Mouse (Mus musculus) adipocyte (in vitro differentiated cells): Measurements from ENCODE around the gene Map7d1.
"Not testable (repeated sequence)": the region's sequence is repeated elsewhere in the genome, so short reads cannot be mapped to it uniquely, and the experiment has no call there.

ENCODE experiments used
- DNase-seq: peaks from one replicate; pipeline ENCODE4 v3.0.0-alpha.2; 2016; ENCODE audit warnings: low spot score

Gene Map7d1

DNA sequence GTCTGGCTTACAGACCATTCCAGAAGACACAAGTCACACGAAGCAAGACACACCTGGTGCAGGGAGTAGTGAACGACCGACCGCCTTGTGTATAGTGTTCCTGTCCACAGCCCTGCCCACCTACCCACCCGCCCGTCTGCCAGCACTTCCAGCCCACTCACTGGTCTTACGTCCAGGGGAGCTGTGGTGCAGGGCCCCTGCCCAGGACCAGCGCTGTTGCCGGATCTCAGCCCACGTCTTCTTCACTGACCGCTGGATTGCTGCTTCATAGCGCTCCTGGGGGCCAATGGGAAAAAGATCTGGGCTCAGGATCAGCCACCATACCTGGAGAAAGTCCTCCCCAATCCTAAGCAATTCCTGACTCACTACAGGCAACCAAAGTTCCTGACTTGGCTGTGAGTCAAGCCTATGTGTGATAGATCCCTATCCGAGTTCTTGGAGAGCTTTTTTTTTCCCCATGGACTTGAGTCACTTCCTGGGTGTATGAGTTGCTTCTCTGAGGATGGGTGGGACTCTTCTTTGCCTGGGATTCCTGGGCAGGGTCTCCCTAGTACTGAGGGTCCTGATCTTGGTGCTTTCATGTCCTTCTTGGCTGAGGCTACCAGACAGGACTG, 16.2 kb downstream of the Map7d1 start:
- no peak for DNase-seq

DNA sequence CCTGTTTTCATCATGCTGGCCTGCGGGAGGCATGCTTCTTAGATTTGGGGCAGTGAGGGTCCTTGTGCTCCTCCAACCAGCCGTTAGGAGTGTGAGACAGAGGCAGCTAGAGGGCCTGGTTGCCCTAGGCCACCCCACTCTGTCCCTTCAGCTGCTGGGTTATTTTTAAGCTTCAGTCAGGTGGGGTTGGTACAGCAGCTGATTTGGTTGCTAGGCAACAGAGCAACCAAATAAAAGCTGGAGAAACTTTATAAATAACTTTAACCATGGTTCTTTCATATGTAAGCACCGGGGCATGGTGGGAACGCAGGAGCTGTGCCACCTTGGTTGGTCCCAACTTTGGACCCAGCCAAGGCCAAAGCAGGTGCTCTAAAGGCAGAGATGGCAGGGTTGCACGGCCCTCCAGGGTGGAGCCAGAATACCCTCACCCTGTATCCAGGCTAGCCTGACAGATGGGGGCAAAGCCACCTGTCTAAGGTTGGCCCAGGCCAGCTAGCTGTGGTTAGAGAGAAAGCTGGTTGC, 18.4 kb downstream of the Map7d1 start:
- no peak for DNase-seq

DNA sequence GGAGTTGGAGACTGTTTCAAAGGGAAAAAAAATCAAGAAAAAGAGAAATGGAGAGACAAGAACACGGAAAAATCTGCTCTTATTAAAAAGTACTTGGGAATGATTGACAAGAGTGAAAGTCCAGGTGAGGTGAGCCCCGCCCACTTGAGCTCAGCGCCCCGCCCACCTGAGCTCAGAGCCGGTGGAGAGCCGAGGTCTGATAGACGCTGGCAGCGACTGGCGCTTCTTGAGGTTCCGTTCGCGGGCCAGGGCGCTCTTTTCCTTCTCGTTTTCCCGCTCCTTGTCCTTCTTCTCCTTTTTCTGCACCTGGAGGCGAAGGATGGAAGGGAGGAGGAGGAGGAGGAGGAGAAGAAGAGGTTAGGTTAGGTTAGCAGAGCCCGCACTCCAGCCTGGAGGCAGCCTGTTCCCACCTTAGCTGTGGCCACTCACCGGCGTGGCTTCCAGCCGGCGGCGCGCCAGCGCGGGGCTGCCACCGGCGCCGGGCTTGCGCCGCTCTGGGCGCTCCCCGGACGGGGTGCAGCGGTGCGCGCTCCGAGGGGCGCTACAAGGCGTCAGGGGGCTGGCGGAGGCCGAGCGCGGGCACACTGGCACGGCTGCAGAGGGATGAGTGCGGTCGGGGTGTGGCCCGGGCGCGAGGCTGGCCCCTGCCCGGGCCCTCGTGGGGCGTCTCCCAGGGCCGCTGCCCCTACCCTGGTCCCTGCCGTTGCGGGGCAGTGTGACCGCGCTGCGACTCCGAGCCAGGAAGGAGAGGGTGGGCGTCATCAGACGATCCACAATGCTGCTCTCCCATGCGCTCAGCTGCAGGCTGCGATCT, 19.5 kb downstream of the Map7d1 start:
- DNase-seq = no peak

DNA sequence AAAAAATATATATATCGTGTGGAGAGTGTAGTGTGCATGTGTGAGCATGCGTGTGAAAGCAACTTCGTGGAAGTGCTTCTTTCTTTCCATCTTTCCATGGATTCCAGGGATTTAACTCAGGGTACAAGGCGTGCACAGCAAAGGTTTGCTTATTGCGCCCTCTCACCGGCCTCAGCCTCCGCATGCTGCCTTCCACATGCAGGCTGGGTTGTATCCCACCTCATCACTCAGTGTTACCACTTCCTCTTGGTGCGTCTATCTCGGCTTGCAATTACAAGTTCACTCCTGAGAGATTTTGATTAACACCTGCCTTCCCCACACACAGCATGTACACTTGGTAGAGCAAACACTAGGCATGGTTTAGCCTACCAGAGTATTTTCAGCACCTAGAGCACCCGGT, 21.0 kb downstream of the Map7d1 start:
- no peak for DNase-seq

DNA sequence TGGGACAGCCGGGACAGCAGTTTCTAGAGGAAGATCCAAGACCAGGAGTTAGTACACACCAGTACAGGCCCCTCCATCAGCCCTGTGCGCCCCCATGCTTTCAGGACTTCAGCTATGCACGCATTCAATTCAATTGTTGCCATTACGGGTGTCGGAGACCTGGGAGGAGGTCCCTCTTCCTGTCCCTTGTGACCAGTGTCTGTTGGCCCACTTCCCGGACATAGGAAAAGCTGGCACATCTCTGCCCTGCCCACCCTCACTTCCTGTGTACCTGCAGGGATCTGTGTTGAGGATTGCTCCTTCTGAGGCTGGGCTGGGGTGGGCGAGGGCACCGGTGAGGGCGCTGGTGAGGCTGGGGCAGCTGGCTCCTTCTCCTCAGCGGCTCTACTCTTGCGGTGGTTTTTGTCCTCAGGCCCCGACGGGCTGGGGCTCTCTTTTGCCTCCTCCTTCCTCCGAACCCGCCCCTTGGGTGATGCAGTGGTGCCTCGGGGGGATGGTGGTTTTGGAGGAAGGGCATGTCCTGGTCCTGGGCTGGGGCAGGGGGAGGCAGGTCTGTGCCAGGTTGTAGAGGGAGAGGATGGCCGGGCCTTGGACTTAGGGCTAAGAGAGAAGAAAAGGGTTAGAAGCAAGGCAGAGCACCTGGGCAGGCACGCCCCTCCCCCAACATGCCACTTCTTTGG, 21.5 kb downstream of the Map7d1 start:
- no peak for DNase-seq

DNA sequence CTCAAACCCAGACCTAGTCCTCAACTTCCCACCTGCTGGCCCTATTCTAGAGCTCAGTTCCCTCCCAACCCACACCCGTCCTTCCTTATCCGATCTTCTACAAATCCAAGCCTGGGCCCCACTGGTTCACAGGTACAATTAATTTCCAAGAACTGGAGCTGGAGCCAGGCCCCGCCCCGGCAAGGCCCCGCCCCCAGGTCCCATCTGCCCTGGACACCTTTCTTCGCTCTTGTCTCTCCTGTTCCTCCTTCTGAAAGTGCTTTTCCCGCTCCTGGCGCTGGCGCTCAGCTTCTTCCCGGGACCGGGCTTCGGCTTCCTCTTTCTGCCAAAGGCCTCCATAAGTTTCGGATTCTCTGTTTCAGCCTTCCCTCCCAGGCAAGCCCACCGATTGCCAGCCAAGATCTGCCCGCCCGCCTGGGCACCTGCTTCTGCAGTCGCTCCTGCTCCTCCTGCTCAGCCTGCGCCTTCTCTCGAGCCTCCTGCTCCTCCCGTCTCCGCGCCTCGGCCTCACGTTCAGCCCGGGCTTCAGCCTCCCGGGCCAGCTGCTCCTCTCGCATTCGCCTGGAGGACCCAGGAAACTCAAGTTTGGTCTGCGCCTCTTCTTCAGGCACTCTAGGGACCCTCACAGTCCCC, 22.4 kb downstream of the Map7d1 start:
- no peak for DNase-seq

DNA sequence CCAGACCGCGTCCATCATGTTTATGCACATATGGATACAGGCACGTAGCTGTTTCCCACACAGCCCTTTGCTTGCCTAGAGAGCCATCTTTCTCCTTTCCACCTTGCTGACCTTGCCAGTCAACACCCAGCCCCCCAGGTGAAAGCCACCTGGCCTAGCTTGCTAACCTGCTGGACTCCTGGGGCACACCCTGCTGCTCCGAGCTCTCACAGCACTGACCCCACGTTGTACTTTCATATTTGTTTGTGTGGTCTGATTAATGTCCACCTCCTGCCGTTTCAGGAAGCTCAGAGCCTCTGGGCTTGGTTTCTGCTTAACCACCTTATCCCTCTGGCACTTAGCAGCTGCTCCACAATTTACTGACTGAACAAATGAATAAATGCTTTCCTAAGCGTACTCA, 26.2 kb downstream of the Map7d1 start:
- DNase-seq = no peak

DNA sequence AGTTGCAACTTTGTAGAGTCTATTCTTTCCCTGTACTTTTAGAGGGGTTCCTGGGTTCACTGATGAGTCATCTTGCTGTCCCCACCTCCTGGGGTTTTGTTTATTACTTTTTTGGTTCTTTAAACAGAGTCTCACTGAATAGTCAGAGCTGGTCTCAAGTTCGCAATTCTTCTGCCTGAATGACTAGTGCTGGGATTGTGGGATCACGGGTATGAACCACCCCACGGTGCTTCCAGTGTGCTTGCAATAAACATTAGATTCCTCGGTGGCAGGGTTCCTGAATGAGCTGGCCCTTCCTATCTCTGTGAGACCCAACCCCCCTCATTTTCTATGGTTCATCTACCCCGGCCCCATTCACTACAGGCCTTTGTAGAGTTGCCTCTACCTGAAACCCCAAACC, 28.0 kb downstream of the Map7d1 start:
- peak; percentile 21 for DNase-seq

DNA sequence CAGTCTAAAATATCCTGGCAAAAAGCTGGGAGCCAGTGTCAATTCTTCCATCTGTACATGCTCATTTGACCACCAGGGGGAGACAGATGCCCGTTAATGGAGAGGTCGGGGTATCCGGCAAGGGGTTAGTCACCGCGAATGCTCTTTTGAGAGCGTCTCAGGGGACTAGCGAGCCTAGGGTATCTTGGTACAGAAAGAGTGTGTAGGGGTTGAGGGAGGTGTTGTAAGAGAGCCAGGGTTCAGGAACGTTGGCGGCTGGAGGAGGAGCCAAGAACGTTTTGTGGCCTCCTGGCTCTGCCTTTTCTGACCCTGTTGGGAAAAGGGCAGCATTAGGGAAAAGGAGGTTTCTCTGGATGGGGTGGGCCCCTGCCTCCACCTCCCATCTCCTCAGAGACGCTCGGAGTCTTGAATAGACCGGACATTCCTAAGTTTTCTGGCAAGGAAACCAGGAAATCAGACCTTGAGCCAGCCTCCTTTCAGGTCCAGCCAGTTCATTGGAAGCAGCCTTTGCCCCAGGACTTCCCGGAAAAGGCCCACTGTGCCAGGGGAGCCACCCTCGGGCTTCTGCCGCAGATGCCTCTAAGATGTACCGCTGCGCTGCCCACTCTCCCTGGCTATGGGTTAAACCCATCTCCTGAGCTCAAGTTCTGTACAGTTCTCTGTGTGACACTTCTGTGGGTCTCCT, 28.9 kb downstream of the Map7d1 start:
- peak; percentile 98 for DNase-seq

DNA sequence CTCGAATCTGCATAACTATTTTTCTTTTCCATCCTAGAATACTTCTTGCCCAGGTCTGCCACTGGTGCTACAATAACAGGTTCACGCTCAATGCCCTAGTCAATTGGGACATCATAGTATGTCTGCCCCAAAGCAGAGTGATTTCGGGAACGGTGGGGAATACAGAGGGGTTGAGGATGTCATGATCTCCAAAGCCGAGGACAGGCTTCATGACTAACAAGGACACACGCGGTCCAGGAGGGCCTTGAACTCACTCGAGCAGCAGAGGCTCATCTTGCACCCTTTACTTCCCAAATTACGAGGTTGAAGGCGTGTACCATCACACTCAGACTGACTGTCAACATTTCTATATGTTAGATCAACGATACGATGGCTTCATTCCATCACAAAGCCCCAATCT, 29.5 kb downstream of the Map7d1 start:
- no peak for DNase-seq

DNA sequence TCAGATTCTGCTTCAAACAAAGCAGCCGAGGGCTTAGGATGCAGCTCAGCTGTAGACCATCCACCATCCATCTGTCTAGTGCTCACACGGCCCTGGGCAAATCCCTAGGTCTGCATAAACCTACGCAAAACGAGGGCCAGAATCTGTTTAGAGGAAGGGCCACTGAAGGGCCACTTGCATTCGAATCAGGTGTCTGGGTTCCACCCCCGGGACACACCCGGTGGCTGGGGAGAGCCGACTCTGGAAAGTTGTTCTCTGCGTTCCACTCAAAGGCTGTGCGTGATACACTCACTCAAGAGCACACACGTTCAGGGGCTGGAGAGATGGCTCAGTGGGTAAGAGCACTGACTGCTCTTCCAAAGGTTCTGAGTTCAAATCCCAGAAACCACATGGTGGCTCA, 33.5 kb downstream of the Map7d1 start:
- DNase-seq = no peak

DNA sequence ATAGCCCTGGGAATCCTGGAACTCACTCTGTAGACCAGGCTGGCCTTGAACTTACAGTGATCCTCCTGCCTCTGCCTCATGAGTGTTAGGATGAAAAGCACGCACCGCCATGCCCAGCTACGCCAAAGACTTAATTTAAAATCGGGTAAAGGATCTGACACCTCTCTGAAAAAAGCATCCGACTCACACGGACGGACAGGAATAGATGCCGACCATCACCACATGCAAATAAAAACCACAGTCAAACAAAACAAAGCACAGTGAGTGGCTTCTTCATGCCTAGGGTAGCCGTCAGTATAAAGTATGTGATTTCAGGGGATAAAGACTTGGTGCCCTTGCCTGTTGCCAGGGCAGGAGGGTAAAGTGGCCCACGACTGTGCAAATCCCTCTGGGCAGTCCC, 36.1 kb downstream of the Map7d1 start:
- DNase-seq = no peak

DNA sequence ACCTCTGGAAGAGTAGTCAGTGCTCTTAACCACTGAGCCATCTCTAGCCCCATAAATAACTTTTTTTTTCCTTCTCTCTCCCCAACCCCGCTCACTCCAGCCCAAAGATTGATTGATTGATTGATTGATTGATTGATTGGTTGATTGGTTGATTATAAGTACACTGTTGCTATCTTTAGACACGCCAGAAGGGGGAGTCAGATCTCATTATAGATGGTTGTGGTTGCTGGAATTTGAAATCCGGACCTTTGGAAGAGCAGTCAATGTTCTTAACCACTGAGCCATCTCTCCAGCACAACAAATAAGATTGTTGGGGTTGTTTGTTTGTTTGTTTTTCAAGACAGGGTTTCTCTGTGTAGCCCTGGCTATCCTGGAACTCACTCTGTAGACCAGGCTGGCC, 36.6 kb downstream of the Map7d1 start:
- not testable (repeated sequence) for DNase-seq

DNA sequence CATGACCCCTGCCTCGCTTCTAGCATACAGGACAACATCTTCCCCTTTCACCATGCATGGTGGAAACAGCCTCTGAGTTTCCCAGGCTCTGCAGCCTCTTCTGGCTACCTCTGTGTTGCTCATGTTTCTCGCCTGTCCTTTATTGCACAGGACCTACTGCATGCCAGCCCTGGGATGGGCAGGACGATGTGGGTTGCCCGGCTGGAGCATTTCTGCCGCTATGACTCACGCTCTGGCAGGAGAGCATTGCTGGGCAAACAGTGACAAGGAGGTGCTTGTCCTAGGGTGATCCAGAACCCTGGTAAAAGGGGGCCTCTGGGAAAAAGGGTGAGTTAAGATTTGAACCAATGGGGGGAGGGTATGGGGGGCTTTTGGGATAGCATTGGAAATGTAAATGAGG, 38.4 kb downstream of the Map7d1 start:
- peak; percentile 83 for DNase-seq

DNA sequence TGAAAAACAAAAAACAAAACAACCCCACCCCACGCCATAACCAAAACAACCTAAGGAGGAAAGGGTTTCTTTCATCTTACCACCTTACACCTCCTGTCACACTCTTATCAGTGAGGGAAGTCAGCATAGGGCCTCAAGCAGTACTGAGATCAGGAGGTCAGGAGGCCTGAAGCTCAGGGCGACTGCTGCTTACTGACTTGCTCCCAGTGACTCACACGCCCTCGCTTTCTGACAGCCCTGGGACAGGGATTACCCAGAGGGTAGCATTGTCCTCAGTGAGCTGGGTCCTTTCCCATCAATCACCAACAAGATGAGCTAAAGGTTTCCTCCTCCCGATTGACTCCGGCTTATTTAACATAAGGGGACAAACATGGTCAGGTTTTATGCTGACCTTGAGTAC, 49.1 kb downstream of the Map7d1 start:
- no peak for DNase-seq

DNA sequence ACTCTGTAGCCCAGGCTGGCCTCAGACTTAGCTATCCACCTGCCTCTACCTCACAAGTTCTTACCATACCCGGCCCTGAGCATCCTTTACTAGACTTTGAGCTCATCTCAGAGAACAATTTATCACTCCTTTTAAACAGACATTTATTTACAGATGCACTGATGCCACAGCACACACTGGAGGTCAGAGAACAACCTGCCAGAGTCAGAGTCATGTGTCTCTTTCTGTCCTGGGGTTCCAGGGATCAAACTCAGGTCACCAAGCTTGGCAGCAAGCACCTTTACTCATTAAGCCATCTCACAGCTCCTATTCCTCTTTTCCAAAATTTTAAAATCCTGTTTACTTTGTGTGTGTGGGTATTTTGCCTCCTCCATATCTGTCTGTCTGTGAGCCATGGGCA, 50.8 kb downstream of the Map7d1 start:
- no peak for DNase-seq

DNA sequence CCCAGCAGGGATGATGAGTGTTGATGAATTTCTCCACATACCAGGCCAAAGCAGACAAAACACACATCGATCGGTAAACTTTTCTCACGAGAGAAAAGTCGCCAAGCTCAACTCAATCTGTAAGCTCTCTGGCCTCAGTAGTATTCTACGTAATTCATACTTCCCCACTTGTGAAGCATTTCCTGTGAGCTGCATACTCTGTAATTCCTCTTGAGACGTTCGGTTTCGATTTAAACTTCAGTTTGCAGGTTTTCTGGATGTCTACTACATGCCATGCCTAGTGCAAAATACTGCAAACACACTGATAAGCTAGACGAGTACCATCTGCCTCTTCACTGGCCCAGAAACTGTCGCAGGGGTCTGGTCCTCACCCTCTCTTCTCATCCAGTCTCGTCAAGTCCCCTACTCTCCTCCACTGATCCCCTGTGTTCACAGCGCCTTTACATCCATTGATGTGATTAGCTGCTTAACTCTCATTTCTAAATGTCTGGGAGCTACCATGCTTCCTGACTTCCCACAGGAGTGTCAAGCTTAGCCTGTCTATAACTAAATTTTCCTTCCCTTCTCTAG, 51.4 kb downstream of the Map7d1 start:
- no peak for DNase-seq

DNA sequence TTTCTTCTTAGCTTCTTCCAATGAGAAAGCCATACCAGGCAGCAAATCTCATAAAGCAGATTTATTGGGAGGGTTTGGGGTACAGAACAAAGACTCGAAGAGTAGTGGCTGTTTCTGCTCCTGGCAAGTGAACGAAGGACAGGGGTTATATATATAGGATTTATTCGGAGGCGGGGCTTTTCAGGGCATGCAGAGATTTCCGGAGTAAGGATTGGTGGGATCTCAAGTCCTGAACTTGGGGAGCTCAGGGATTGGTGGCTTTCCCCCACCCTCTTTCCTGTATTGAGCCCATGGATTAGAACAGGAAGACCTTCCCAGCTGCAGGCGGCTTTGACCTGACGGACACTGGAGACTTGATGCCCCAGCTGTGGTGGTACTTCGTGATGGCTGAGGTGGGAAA, 52.1 kb downstream of the Map7d1 start:
- DNase-seq = no peak

DNA sequence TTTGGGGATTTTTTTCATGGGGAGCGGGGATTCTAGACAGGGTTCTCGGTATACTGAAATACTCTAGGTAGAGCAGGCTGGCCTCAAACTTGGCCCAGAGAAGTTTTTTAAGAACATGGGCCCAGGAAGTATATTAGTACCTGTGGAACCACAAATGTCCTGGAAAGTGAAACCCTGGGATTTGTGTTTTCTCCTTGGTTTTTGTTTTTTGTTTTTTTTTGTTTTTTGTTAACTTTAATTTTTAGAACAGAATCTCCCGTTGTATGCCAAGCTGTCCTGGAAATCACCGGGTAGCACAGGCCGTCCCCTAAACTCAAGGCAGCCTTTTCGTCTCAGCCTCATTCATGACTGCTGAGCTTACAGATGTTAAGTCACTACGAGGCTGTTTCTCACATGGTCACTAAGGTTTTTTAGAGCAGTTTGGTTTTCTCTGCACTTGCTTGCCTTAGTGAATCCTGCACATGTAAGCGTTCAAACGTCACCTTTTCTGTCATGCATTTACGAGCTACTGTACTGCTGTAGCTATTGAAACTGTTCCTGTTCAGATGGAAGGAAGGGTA, 52.7 kb downstream of the Map7d1 start:
- peak; percentile 20 for DNase-seq

DNA sequence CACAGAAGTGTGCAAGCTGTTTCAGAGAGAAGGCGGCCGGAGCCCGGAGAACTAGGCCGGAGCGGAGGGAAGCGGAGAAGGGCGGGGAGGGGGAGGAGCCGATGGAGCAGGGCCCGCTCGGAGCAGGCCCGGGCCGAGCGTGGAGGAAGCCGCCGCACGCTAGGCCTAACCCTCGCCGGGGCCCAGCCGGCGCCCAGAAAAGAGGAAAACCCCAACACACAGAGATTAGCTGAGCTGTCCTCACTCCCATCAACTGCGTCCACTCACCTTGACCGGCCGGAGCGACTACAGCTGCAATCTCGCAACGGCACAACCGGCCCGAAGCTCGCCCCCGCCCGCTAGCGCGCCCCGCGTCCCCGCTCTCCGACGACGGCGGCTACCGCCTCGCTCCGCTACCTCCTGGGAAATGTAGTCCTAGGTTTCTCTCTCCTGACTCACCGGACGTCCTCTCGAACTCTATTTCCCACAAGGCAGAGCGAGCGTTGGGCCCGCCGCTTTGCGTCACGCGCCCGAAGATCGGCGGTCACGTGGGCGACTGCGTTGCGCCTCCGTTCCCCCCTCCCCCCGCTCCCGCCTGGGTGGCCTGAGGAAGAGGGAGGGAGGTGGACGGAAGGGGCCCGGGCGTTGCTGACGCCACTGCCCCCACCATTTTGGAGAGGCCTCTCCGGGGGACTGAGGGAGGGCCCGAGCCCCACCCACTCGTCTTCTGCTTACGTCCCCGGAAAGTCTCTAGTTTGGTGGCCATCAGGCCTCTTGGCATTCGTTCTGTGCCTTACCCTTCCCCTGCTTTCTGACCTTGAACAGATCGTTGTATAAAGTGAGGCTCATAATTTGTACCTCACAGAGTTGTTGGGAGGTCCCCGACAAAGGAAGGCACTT, 53.6 kb downstream of the Map7d1 start, which contains the start of gene Thrap3:
Gene Thrap3 (minus strand): TSS at position 458 of the 879 bp plus-strand sequence.
- peak; percentile 96 for DNase-seq
